Mouse (Mus musculus) liver, embryonic 14.5 days (tissue): ENCODE measurements around the gene Klk12. TPM values are rescaled to one million over a fixed set of nuclear protein-coding genes. Genes with fewer than 3 reads are reported as not detected.

Experiments used
- ATAC-seq: fragments of 200-750 bp; cut with Nextera tagmentation; 2 replicates; pipeline ENCODE4 v1.8.0; 2017; ENCODE audit warnings: moderate number of reproducible peaks, mild to moderate bottlenecking, moderate library complexity; ENCODE audit not compliant: insufficient read depth
- DNase-seq, 3 experiments: peaks; one replicate each; pipeline ENCODE4 v3.0.0-alpha.2; 2012 to 2013; ENCODE audit warnings: low read depth in 3 of 3, low spot score in 3 of 3
- H3K27ac ChIP-seq: fragments of 300-500 bp; sonication (generic); 2 replicates; pipeline ENCODE4 v1.5.1; 2014; ENCODE audit warnings: moderate library complexity, mild to moderate bottlenecking, control low read depth, inconsistent platforms
- H3K27me3 ChIP-seq: fragments of 300-500 bp; sonication (generic); 2 replicates; pipeline ENCODE4 v1.6.1; 2014; ENCODE audit warnings: mild to moderate bottlenecking, low read length, moderate library complexity; ENCODE audit not compliant: control insufficient read depth, insufficient read depth
- H3K36me3 ChIP-seq: fragments of 300-500 bp; sonication (generic); replicated peaks from 2 replicates; pipeline ENCODE4 v1.6.1; 2014; ENCODE audit warnings: low read depth; ENCODE audit not compliant: control insufficient read depth, insufficient read depth
- H3K4me1 ChIP-seq, 2 experiments: fragments of 200-500 bp in 1 of 2; fragments of 300-500 bp in 1 of 2; sonication (generic) in 1 of 2; replicated peaks; 2 replicates each; pipeline ENCODE4 v1.6.1; 2012 to 2014; ENCODE audit warnings: antibody characterized with exemption in 1 of 2, inconsistent platforms in 1 of 2, low read length in 1 of 2; ENCODE audit not compliant: control insufficient read depth in 2 of 2, insufficient read depth in 2 of 2
- H3K4me2 ChIP-seq: fragments of 300-500 bp; sonication (generic); 2 replicates; pipeline ENCODE4 v1.6.1; 2014; ENCODE audit warnings: low read depth, mild to moderate bottlenecking, control low read depth, moderate library complexity
- H3K4me3 ChIP-seq, 2 experiments: fragments of 200-500 bp in 1 of 2; fragments of 300-500 bp in 1 of 2; sonication (generic) in 1 of 2; 2 replicates each; pipeline ENCODE4 v1.5.1; 2012 to 2014; ENCODE audit warnings: low read depth in 2 of 2, low read length in 2 of 2, mild to moderate bottlenecking in 2 of 2, control low read depth in 1 of 2, inconsistent platforms in 1 of 2, moderate library complexity in 1 of 2; ENCODE audit not compliant: insufficient read depth in 1 of 2
- H3K9ac ChIP-seq: fragments of 300-500 bp; sonication (generic); replicated peaks from 2 replicates; pipeline ENCODE4 v1.6.1; 2014; ENCODE audit warnings: mild to moderate bottlenecking, control low read depth, moderate library complexity
- H3K9me3 ChIP-seq: fragments of 300-500 bp; sonication (generic); 2 replicates; pipeline ENCODE4 v1.6.1; 2016; ENCODE audit warnings: low read length, mixed read lengths; ENCODE audit not compliant: control insufficient read depth
- CTCF ChIP-seq: IDR thresholded peaks from 2 replicates; pipeline ENCODE4 v1.5.1; 2016; ENCODE audit warnings: antibody characterized with exemption, low read depth, control low read depth
- EP300 ChIP-seq: IDR thresholded peaks from 2 replicates; pipeline ENCODE4 v1.6.1; 2016; ENCODE audit warnings: antibody characterized with exemption, low read depth
- WGBS: fragments of 180-500 bp; shearing (Covaris S2); extraction: QIAGEN DNeasy Blood & Tissue Kit; methylation state at CpG from one replicate; pipeline ENCODE4 v1.1.7; 2014; ENCODE audit not compliant: insufficient replicate concordance; 5-methylcytosine and 5-hydroxymethylcytosine counted together
- polyA plus RNA-seq, 2 experiments: library from polyadenylated mRNA; depleted of rRNA in 1 of 2; stranded (reverse) in 1 of 2; unstranded in 1 of 2; fragments of >200 nt; fragmentation: Nextera tagmentation in 1 of 2; extraction: Ambion mirVana in 1 of 2; gene quantifications; 2 replicates each; pipeline versions ENCODE4 v1.2.1 to v1.2.3; 2012 to 2014

Gene Klk12
- polyA plus RNA-seq, 2 experiments = not detected

DNA sequence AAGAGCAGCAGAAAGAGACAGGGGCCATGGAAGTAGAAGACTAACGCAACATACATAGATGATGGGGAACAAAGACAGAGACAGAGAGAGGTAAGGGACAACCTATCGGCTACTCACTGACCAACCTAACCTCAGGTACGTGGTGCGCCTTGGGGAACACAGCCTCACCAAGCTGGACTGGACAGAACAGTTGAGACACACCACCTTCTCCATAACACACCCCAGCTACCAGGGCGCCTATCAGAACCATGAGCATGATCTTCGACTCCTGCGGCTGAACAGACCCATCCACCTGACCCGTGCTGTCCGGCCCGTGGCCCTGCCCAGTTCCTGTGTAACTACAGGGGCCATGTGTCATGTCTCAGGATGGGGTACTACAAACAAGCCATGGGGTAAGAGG, 2.0 kb downstream of the Klk12 start:
- Histone ChIP-seq H3K9ac (no peak overlapping the region), H3K4me3 (no peak overlapping the region), H3K27me3 (no peaks in the 10 kb centered on the region), H3K4me1 (no peaks in the 10 kb centered on the region), H3K27ac (no peak overlapping the region), H3K9me3 (no peaks in the 10 kb centered on the region), H3K36me3 (no peaks in the 10 kb centered on the region), H3K4me2 (no peak overlapping the region)
- 74% methylated on average over 10 of the region's 10 CpGs for WGBS
- no peak for DNase-seq
- TF ChIP-seq EP300 (no peak), CTCF (no peak)
- no peak for ATAC-seq

DNA sequence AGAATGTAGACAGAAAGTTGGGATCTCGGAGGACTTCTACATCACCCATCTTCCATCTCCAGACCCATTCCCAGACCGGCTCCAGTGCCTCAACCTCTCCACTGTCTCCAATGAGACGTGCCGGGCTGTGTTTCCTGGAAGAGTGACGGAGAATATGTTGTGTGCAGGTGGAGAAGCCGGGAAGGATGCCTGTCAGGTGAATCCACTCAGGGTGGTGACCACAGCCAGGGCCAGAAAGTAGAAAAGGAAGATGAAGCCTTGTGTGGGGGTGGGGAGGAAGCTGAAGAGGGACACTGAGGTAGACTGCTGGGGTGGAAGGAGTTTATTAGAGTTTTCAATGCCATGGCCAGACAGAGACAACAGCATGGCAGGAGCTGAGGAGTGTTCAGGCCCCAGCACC, 3.2 kb downstream of the Klk12 start:
- DNase-seq (no peak), ATAC-seq (no peak)
- no peak overlapping the region for H3K4me2 ChIP-seq
- TF ChIP-seq EP300 (no peak), CTCF (no peak)
- WGBS = 68% methylated on average over 6 of the region's 6 CpGs
- H3K4me3 ChIP-seq = no peak overlapping the region
- no peak overlapping the region for H3K27ac ChIP-seq
- no peaks in the 10 kb centered on the region for H3K36me3 ChIP-seq
- H3K9ac ChIP-seq = no peak overlapping the region
- no peaks in the 10 kb centered on the region for H3K9me3 ChIP-seq
- no peaks in the 10 kb centered on the region for H3K27me3 ChIP-seq
- no peaks in the 10 kb centered on the region for H3K4me1 ChIP-seq

DNA sequence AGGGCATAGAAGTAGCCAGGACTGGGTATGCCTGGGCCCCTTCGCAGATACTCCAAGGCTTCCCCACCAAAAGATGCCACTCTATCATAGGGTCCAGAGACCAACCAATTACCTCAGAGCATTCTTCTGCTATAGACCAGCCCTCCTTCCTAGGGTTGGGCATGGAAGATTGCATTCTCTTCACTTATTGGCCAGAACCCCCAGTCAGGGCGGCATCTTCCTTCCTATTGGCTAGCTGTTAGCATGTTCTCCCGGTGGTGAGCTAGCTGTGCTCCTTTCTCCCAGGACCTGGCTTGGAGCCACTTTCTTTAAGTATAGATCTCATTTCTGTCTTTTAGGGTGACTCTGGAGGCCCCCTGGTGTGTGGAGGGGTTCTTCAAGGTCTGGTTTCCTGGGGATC, 4.2 kb downstream of the Klk12 start:
- H3K27ac ChIP-seq = no peak overlapping the region
- 63% methylated on average over 3 of the region's 3 CpGs for WGBS

DNA sequence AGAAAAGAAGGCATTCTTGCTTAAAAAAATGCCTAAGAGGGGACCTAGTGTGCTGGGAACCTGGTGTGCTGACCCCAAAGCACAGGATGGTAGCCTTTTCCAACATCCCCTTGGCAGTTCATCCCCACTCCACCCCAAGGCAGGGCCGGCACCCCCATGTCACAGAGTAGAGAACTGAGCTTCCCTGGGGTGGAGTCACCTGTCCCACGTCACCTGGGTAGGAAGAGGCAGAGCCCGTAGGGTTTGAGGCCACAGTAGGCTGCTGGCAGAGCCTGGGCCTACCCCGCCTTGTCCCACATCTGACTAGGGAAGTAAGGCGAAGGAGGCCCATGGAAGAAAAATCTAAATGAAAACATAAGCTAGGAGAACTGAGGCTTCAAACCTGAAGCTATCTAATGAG, 5.7 kb downstream of the Klk12 start, which contains the start of gene Klk11:
Gene Klk11 (plus strand): TSS at position 241 of the 400 bp plus-strand sequence.
- Histone ChIP-seq H3K4me2 (no peak within 1 kb of the TSS), H3K9ac (no peak within 1 kb of the TSS), H3K27me3 (no peaks in the 10 kb centered on the region), H3K4me3 (no peak within 1 kb of the TSS), H3K27ac (no peak within 1 kb of the TSS), H3K9me3 (no peaks in the 10 kb centered on the region), H3K36me3 (no peaks in the 10 kb centered on the region), H3K4me1 (no peaks in the 10 kb centered on the region)
- no peak for TF ChIP-seq EP300
- no peak for TF ChIP-seq CTCF
- ATAC-seq (no peak), DNase-seq (no peak)
- WGBS = 62% methylated on average over 5 of the region's 5 CpGs

More for the DNA sequence above, 4.2 kb downstream of the Klk12 start:
- ATAC-seq = no peak
- Histone ChIP-seq H3K9ac (no peak overlapping the region), H3K9me3 (no peaks in the 10 kb centered on the region), H3K27me3 (no peaks in the 10 kb centered on the region), H3K4me1 (no peaks in the 10 kb centered on the region), H3K4me2 (no peak overlapping the region), H3K4me3 (no peak overlapping the region), H3K36me3 (no peaks in the 10 kb centered on the region)
- no peak for DNase-seq
- TF ChIP-seq EP300 (no peak), CTCF (no peak)

DNA sequence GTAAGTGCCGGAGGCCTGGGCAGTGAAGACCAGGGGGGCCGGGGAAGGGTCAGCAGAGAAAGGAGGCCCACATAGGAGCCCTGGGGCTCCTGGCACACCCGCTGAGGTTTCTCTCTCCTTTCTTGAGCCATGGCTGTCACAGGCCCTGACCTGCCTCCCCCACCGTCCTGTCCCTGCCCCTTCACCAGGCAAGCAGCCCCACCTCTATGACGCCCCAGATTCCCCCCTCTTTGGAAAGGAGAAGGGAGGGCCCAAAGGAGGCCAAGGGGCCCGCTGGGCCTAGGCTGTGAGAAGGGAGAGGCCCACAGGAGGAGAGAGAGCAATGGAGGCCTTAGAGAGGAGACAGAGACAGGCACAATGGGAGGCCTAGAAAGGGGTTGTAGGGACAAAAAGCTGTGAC, 6.1 kb downstream of the Klk12 start:
- ATAC-seq = no peak
- no peaks in the 10 kb centered on the region for H3K9me3 ChIP-seq
- H3K9ac ChIP-seq = no peak overlapping the region
- H3K4me2 ChIP-seq = no peak overlapping the region
- no peaks in the 10 kb centered on the region for H3K36me3 ChIP-seq
- H3K27me3 ChIP-seq = no peaks in the 10 kb centered on the region
- 62% methylated on average over 6 of the region's 6 CpGs for WGBS
- DNase-seq = no peak
- TF ChIP-seq EP300 (no peak), CTCF (no peak)
- no peaks in the 10 kb centered on the region for H3K4me1 ChIP-seq
- no peak overlapping the region for H3K27ac ChIP-seq
- H3K4me3 ChIP-seq = no peak overlapping the region
